Mouse (Mus musculus): Measurements from ENCODE around the gene Sh3glb1. TPM values are rescaled to one million over a fixed set of nuclear protein-coding genes. Genes with fewer than 3 reads are reported as not detected.

Gene Sh3glb1
- polyA plus RNA-seq, 1 experiment from 2014 or later = 161 TPM

GRCm38 (mm10) chr3:144715901-144716300 lies 4.2 kb downstream of the Sh3glb1 start:
- 34% methylated on average over 9 of the region's 9 CpGs for WGBS
- Histone ChIP-seq H3K9ac (ENCODE audit: low read depth, low read length) (no peak overlapping the region), H3K9me3 (ENCODE audit: control insufficient read depth) (no peaks in the 10 kb centered on the region), H3K4me3 (ENCODE audit: low read depth, low read length) (no peak overlapping the region), H3K4me2 (replicated peaks; ENCODE audit: low read depth) (peak overlapping the region; percentile 37; the same call in 1 of the 2 replicates), H3K36me3 (ENCODE audit: control insufficient read depth, insufficient read depth) (peaks cover 13% of the 10 kb centered on the region), H3K4me1 (replicated peaks; ENCODE audit: control insufficient read depth, insufficient read depth, low read length) (peaks cover 8% of the 10 kb centered on the region; the same call in 1 of the 2 replicates), H3K27me3 (replicated peaks; ENCODE audit: control insufficient read depth, insufficient read depth, low read length) (no peaks in the 10 kb centered on the region), H3K27ac (ENCODE audit: low read depth, low read length) (peak overlapping the region; percentile 55)
- no peak for TF ChIP-seq CTCF (IDR thresholded peaks at IDR 0.05; ENCODE audit: low read depth)
- no peak for ATAC-seq

- no peak for ATAC-seq
- no peaks in the 10 kb centered on the region for H3K9me3 ChIP-seq (ENCODE audit: control insufficient read depth)
- peaks cover 8% of the 10 kb centered on the region; the same call in 1 of the 2 replicates for H3K4me1 ChIP-seq (replicated peaks; ENCODE audit: control insufficient read depth, insufficient read depth, low read length)
- H3K36me3 ChIP-seq (ENCODE audit: control insufficient read depth, insufficient read depth) = peaks cover 15% of the 10 kb centered on the region
- H3K9ac ChIP-seq (ENCODE audit: low read depth, low read length) = no peak overlapping the region
- no peaks in the 10 kb centered on the region for H3K27me3 ChIP-seq (replicated peaks; ENCODE audit: control insufficient read depth, insufficient read depth, low read length)
- TF ChIP-seq CTCF (IDR thresholded peaks at IDR 0.05; ENCODE audit: low read depth) = no peak
- no peak overlapping the region for H3K27ac ChIP-seq (ENCODE audit: low read depth, low read length)
- WGBS = 74% methylated on average over 7 of the region's 7 CpGs
- no peak overlapping the region for H3K4me2 ChIP-seq (replicated peaks; ENCODE audit: low read depth)
- H3K4me3 ChIP-seq (ENCODE audit: low read depth, low read length) = no peak overlapping the region
Observed at GRCm38 (mm10) chr3:144715033-144715432, 5.1 kb downstream of the Sh3glb1 start.

GRCm38 (mm10) chr3:144714606-144715005 lies 5.5 kb downstream of the Sh3glb1 start:
- 48% methylated on average over 8 of the region's 8 CpGs for WGBS

DNA sequence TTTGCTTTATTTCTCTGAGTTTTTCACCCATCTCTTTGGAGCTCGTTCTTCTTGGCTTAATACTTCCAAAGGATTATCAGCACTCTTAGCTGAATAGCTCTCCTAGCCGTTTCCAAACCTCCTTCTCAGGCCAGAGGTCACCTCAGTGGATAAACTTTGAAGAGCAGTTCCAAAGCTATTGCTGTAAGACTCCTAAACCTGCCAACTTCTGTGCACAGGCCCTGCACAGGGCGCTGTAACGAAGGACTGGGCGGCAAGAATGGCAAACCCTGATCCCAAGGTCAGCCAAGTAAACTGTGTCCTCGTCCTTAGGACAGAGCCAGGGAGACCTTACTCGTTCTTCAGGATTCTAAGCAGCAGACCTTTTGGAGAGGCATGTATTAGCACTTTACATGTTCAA lies 6.0 kb downstream of the Sh3glb1 start:
- TF ChIP-seq CTCF (IDR thresholded peaks at IDR 0.05; ENCODE audit: low read depth) = no peak
- no peak overlapping the region for H3K4me2 ChIP-seq (replicated peaks; ENCODE audit: low read depth)
- peaks cover 15% of the 10 kb centered on the region for H3K36me3 ChIP-seq (ENCODE audit: control insufficient read depth, insufficient read depth)
- H3K27ac ChIP-seq (ENCODE audit: low read depth, low read length) = peak overlapping the region; percentile 21; the same call in 1 of the 2 replicates
- no peaks in the 10 kb centered on the region for H3K9me3 ChIP-seq (ENCODE audit: control insufficient read depth)
- 49% methylated on average over 7 of the region's 7 CpGs for WGBS
- H3K27me3 ChIP-seq (replicated peaks; ENCODE audit: control insufficient read depth, insufficient read depth, low read length) = no peaks in the 10 kb centered on the region
- no peak overlapping the region for H3K4me3 ChIP-seq (ENCODE audit: low read depth, low read length)
- ATAC-seq = no peak
- peaks cover 8% of the 10 kb centered on the region; the same call in 1 of the 2 replicates for H3K4me1 ChIP-seq (replicated peaks; ENCODE audit: control insufficient read depth, insufficient read depth, low read length)
- H3K9ac ChIP-seq (ENCODE audit: low read depth, low read length) = no peak overlapping the region

More at GRCm38 (mm10) chr3:144714606-144715005, 5.5 kb downstream of the Sh3glb1 start:
- Histone ChIP-seq H3K9me3 (ENCODE audit: control insufficient read depth) (no peaks in the 10 kb centered on the region), H3K27me3 (replicated peaks; ENCODE audit: control insufficient read depth, insufficient read depth, low read length) (no peaks in the 10 kb centered on the region), H3K27ac (ENCODE audit: low read depth, low read length) (no peak overlapping the region), H3K4me2 (replicated peaks; ENCODE audit: low read depth) (no peak overlapping the region), H3K4me1 (replicated peaks; ENCODE audit: control insufficient read depth, insufficient read depth, low read length) (peaks cover 8% of the 10 kb centered on the region; the same call in 1 of the 2 replicates), H3K4me3 (ENCODE audit: low read depth, low read length) (no peak overlapping the region), H3K36me3 (ENCODE audit: control insufficient read depth, insufficient read depth) (peaks cover 15% of the 10 kb centered on the region), H3K9ac (ENCODE audit: low read depth, low read length) (no peak overlapping the region)
- no peak for TF ChIP-seq CTCF (IDR thresholded peaks at IDR 0.05; ENCODE audit: low read depth)
- no peak for ATAC-seq

- Histone ChIP-seq H3K27me3 (replicated peaks; ENCODE audit: control insufficient read depth, insufficient read depth, low read length) (no peaks in the 10 kb centered on the region), H3K36me3 (ENCODE audit: control insufficient read depth, insufficient read depth) (peaks cover 34% of the 10 kb centered on the region), H3K4me2 (replicated peaks; ENCODE audit: low read depth) (no peak overlapping the region), H3K9me3 (ENCODE audit: control insufficient read depth) (no peaks in the 10 kb centered on the region), H3K4me3 (ENCODE audit: low read depth, low read length) (no peak overlapping the region), H3K27ac (ENCODE audit: low read depth, low read length) (no peak overlapping the region), H3K4me1 (replicated peaks; ENCODE audit: control insufficient read depth, insufficient read depth, low read length) (no peaks in the 10 kb centered on the region), H3K9ac (ENCODE audit: low read depth, low read length) (no peak overlapping the region)
- no peak for TF ChIP-seq CTCF (IDR thresholded peaks at IDR 0.05; ENCODE audit: low read depth)
- no peak for ATAC-seq
- WGBS = 86% methylated on average over 6 of the region's 6 CpGs
Observed at GRCm38 (mm10) chr3:144711607-144712206, 8.4 kb downstream of the Sh3glb1 start.

DNA sequence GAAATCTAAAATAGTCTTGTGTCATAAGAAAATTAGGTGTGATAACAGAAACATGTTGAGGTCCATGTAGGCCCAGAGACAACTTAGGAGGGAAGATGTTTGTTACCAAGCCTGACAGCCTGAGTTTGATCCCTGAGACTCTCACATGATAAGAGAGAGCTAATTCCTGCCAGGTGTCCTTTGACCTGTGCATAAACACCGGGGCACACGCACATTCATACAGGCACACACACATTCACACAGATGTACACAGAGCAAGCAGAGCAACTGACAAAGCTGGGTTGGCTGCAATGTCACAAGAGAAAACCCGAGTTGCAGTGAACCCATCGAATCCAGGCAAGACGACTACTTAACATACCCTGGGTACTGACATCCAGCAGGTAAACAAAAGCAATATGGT lies 11.5 kb downstream of the Sh3glb1 start:
- Histone ChIP-seq H3K4me3 (ENCODE audit: low read depth, low read length) (no peak overlapping the region), H3K9me3 (ENCODE audit: control insufficient read depth) (no peaks in the 10 kb centered on the region), H3K27ac (ENCODE audit: low read depth, low read length) (no peak overlapping the region), H3K36me3 (ENCODE audit: control insufficient read depth, insufficient read depth) (peaks cover 43% of the 10 kb centered on the region), H3K4me1 (replicated peaks; ENCODE audit: control insufficient read depth, insufficient read depth, low read length) (no peaks in the 10 kb centered on the region), H3K27me3 (replicated peaks; ENCODE audit: control insufficient read depth, insufficient read depth, low read length) (no peaks in the 10 kb centered on the region), H3K4me2 (replicated peaks; ENCODE audit: low read depth) (no peak overlapping the region), H3K9ac (ENCODE audit: low read depth, low read length) (no peak overlapping the region)
- TF ChIP-seq CTCF (IDR thresholded peaks at IDR 0.05; ENCODE audit: low read depth) = no peak
- no peak; the same call in 1 of the 2 replicates for ATAC-seq
- WGBS = 60% methylated on average over 5 of the region's 5 CpGs

All from intestine, postnatal 0 days (tissue).